Mouse (Mus musculus) macrophage (primary cell): Measurements from ENCODE around the gene Rsu1. TPM values are rescaled to one million over a fixed set of nuclear protein-coding genes. Genes with fewer than 3 reads are reported as not detected.

Source experiments
- H3K27ac ChIP-seq: fragments of 350-480 bp; formaldehyde crosslinking; 2 replicates; pipeline ENCODE4 v1.9.0; 2021
- H3K36me3 ChIP-seq: fragments of 350-480 bp; formaldehyde crosslinking; 2 replicates; pipeline ENCODE4 v1.9.0; 2021; ENCODE audit errors: inconsistent target
- H3K4me3 ChIP-seq: fragments of 350-480 bp; formaldehyde crosslinking; 2 replicates; pipeline ENCODE4 v1.9.0; 2021; ENCODE audit errors: inconsistent target
- H3K79me2 ChIP-seq: fragments of 350-480 bp; formaldehyde crosslinking; 2 replicates; pipeline ENCODE4 v1.9.0; 2021; ENCODE audit errors: inconsistent target
- WGBS: methylation state at CpG from one replicate; pipeline ENCODE4 v1.1.7; 2026; ENCODE audit warnings: inconsistent platforms; ENCODE audit not compliant: missing documents; 5-methylcytosine and 5-hydroxymethylcytosine counted together
- polyA plus RNA-seq: library from polyadenylated mRNA; stranded (reverse); fragments of 250-400 nt; gene quantifications from 3 replicates; pipeline ENCODE4 v1.2.4, GENCODE M21; 2018; ENCODE audit warnings: inconsistent platforms
- total RNA-seq, 78 experiments: library from RNA; depleted of rRNA; stranded (reverse); fragments of 250-400 nt; gene quantifications; 1 replicate in 9 of 78; 2 replicates in 24 of 78; 3 replicates in 43 of 78; 4 replicates in 2 of 78; pipeline ENCODE4 v1.2.4; 2018; ENCODE audit warnings: inconsistent platforms in 56 of 78

Rsu1 gene
- total RNA-seq (2018; cell fraction: chromatin; rRNA removed), result 100 to 1,000 TPM in 25 of 26 experiments, 10 to 100 TPM in 1; 99.8 to 213 (median 162) TPM
- total RNA-seq (2018; cell fraction: cytosol; rRNA removed), result 100 to 1,000 TPM in 13 of 26 experiments, 10 to 100 TPM in 13; 78.0 to 141 (median 100) TPM
- 100 to 1,000 TPM in 17 of 26 experiments, 10 to 100 TPM in 9; 56.0 to 195 (median 108) TPM for total RNA-seq (2018; cell fraction: nucleus; rRNA removed)
- 119 to 242 TPM (median 141 TPM) in 3 replicates for polyA plus RNA-seq

GRCm38 (mm10) chr2:13271165-13271957, at the start of gene Rsu1:
Rsu1 (minus strand) TSS chr2:13271415.
- whole genome bisulfite sequencing, result under 1% methylated on average over 37 of the region's 37 CpGs
- H3K27ac ChIP-seq, result peak within 1 kb of the TSS; percentile 67
- peaks cover 14% of the 10 kb centered on the region; the same call in 1 of the 2 replicates for H3K36me3 ChIP-seq
- H3K4me3 ChIP-seq, result peak within 1 kb of the TSS; percentile 73
- peaks cover 41% of the 10 kb centered on the region for H3K79me2 ChIP-seq

GRCm38 (mm10) chr2:13303376-13303775, 32.2 kb upstream of the Rsu1 start:
- no peaks in the 10 kb centered on the region for H3K79me2 ChIP-seq
- H3K27ac ChIP-seq, result no peak overlapping the region
- WGBS, result 86% methylated on average over 3 of the region's 3 CpGs
- H3K36me3 ChIP-seq, result no peaks in the 10 kb centered on the region
- H3K4me3 ChIP-seq, result no peak overlapping the region

GRCm38 (mm10) chr2:13299031-13299430, 27.8 kb upstream of the Rsu1 start:
- 10% methylated on average over 3 of the region's 3 CpGs for WGBS
- H3K36me3 ChIP-seq, result no peaks in the 10 kb centered on the region
- H3K79me2 ChIP-seq, result no peaks in the 10 kb centered on the region
- H3K27ac ChIP-seq, result no peak overlapping the region
- no peak overlapping the region for H3K4me3 ChIP-seq

GRCm38 (mm10) chr2:13297733-13298132, 26.5 kb upstream of the Rsu1 start:
- H3K79me2 ChIP-seq, result no peaks in the 10 kb centered on the region
- H3K36me3 ChIP-seq, result no peaks in the 10 kb centered on the region
- no peak overlapping the region for H3K4me3 ChIP-seq
- WGBS, result 82% methylated on average over 5 of the region's 5 CpGs
- H3K27ac ChIP-seq, result no peak overlapping the region

- Histone ChIP-seq H3K4me3 (no peak overlapping the region), H3K27ac (no peak overlapping the region), H3K36me3 (no peaks in the 10 kb centered on the region), H3K79me2 (no peaks in the 10 kb centered on the region)
- 0% methylated on average over 1 of the region's 1 CpGs for WGBS
Observed at GRCm38 (mm10) chr2:13290661-13291060, 19.4 kb upstream of the Rsu1 start.

GRCm38 (mm10) chr2:13290070-13290469, 18.9 kb upstream of the Rsu1 start:
- H3K4me3 ChIP-seq, result no peak overlapping the region
- H3K36me3 ChIP-seq, result no peaks in the 10 kb centered on the region
- H3K79me2 ChIP-seq, result no peaks in the 10 kb centered on the region
- H3K27ac ChIP-seq, result no peak overlapping the region
- 83% methylated on average over 3 of the region's 3 CpGs for WGBS

DNA sequence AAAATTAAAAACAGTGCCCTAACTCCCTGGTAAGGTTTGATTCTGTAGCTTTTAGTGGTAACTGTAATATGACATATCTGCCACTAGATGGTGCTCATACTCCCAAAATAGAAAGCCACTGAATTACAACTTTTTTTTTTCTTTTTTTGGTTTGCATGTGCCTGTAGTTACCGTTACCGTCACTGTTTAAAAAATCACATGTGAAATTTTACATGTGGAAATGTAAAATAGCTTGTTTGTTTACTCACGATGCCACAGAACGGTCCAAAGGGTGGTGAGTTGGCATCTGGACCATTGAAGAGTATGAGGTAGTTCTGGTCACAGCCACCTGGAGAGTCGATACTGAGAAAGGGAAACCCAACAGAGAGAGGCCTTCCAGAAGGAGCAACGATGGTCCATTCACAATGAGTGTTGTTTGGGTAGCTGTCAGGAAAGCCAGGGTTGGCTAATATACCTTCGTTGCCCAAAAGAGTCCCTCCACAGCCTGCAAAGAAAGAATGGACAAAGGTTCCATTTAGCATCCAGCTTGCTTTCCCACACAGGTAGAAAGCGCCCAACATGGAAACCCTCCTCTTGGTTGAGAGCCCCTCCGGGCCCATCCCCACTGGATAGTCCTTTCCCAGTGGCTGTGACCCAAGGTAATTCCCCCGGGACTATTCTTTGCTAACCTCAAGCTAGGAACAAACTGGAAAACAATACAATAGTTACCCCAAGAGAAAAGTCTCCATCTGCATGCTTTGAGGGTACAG, 7.1 kb upstream of the Rsu1 start:
- Histone ChIP-seq H3K36me3 (no peaks in the 10 kb centered on the region), H3K27ac (no peak overlapping the region), H3K79me2 (no peaks in the 10 kb centered on the region), H3K4me3 (no peak overlapping the region)
- 57% methylated on average over 10 of the region's 10 CpGs for WGBS

DNA sequence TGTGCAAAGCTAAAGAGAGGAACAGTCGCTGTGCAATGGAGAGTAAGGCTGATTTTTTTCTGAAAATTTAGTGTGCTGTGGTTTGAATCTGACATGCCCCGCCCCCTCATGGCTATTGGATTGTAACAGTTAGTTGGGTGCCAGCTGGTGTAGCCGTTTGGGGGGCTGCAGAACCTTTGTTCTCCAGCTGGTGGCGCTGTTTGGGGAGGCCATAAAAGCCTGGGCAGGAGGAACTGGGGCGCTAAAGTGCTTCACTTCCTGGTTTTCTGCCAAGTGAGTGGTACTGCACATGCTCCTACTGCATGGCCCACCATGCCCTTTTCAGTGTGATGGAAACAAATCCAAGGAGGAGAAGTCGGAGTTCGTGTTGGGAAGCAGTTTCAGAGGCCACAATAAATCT, 4.7 kb upstream of the Rsu1 start:
- Histone ChIP-seq H3K27ac (no peak overlapping the region), H3K4me3 (no peak overlapping the region), H3K36me3 (no peaks in the 10 kb centered on the region), H3K79me2 (peaks cover under 1% of the 10 kb centered on the region; the same call in 1 of the 2 replicates)
- 90% methylated on average over 7 of the region's 7 CpGs for WGBS

- H3K36me3 ChIP-seq, result peaks cover 20% of the 10 kb centered on the region; the same call in 1 of the 2 replicates
- H3K79me2 ChIP-seq, result peaks cover 44% of the 10 kb centered on the region
- 11% methylated on average over 8 of the region's 8 CpGs for WGBS
- peak overlapping the region; percentile 67 for H3K27ac ChIP-seq
- peak overlapping the region; percentile 73 for H3K4me3 ChIP-seq
Observed at GRCm38 (mm10) chr2:13270736-13271135, 479 bp downstream of the Rsu1 start.

GRCm38 (mm10) chr2:13268681-13269293, 2.4 kb downstream of the Rsu1 start:
- H3K4me3 ChIP-seq, result no peak overlapping the region
- 96% methylated on average over 4 of the region's 4 CpGs for WGBS

GRCm38 (mm10) chr2:13264875-13265274, 6.3 kb downstream of the Rsu1 start:
- peaks cover 20% of the 10 kb centered on the region; the same call in 1 of the 2 replicates for H3K36me3 ChIP-seq
- 60% methylated on average over 4 of the region's 4 CpGs for WGBS

More at GRCm38 (mm10) chr2:13268681-13269293, 2.4 kb downstream of the Rsu1 start:
- Histone ChIP-seq H3K27ac (no peak overlapping the region), H3K79me2 (peaks cover 57% of the 10 kb centered on the region), H3K36me3 (peaks cover 20% of the 10 kb centered on the region; the same call in 1 of the 2 replicates)

GRCm38 (mm10) chr2:13263150-13263549, 8.1 kb downstream of the Rsu1 start:
- Histone ChIP-seq H3K79me2 (peaks cover 53% of the 10 kb centered on the region; the same call in 1 of the 2 replicates), H3K27ac (no peak overlapping the region), H3K36me3 (peaks cover 20% of the 10 kb centered on the region; the same call in 1 of the 2 replicates), H3K4me3 (no peak overlapping the region)
- WGBS, result 25% methylated on average over 4 of the region's 4 CpGs

More at GRCm38 (mm10) chr2:13264875-13265274, 6.3 kb downstream of the Rsu1 start:
- Histone ChIP-seq H3K4me3 (no peak overlapping the region), H3K27ac (no peak overlapping the region), H3K79me2 (peaks cover 58% of the 10 kb centered on the region; the same call in 1 of the 2 replicates)

- H3K27ac ChIP-seq, result no peak overlapping the region
- no peak overlapping the region for H3K4me3 ChIP-seq
- peaks cover 17% of the 10 kb centered on the region for H3K36me3 ChIP-seq
- H3K79me2 ChIP-seq, result peaks cover 21% of the 10 kb centered on the region; the same call in 1 of the 2 replicates
- WGBS, result 93% methylated on average over 2 of the region's 2 CpGs
Observed at GRCm38 (mm10) chr2:13258606-13259005, 12.6 kb downstream of the Rsu1 start.

- H3K4me3 ChIP-seq, result no peak overlapping the region
- peaks cover 27% of the 10 kb centered on the region for H3K36me3 ChIP-seq
- 84% methylated on average over 9 of the region's 9 CpGs for WGBS
- no peaks in the 10 kb centered on the region for H3K79me2 ChIP-seq
- H3K27ac ChIP-seq, result no peak overlapping the region
Observed at GRCm38 (mm10) chr2:13240711-13241110, 30.5 kb downstream of the Rsu1 start.
